Comparison of ENCODE assay signal across 20 mouse cellular contexts in genomic region chr4:33737337-33737736, GRCm38 (mm10).
DNase-seq lines count a peak whose midpoint lies in the region; ATAC-seq and TF ChIP-seq lines count a peak whose summit lies in the region.
"Had no signal": no experiment of that assay in that cellular context is flagged by ENCODE, and none has a peak within 500 bp of the region (broad histone marks: within the 10 kb centered on the region; RNA-seq: fewer than 3 reads in every experiment).

No protein-coding gene starts in this region.

- no peaks in the 10 kb centered on the region; the same call in 1 of the 2 replicates for H3K4me1 ChIP-seq in lung, postnatal 0 days (ENCODE audit: insufficient read depth, low read depth, low read length)
- H3K4me1 ChIP-seq: embryonic facial prominence, embryonic 15.5 days had no signal

- no peaks in the 10 kb centered on the region for H3K36me3 ChIP-seq in lung, postnatal 0 days (ENCODE audit: insufficient read depth, low read length)
- H3K36me3 ChIP-seq: embryonic facial prominence, embryonic 15.5 days; heart, embryonic 13.5 days; hindbrain, embryonic 15.5 days had no signal

- peak; percentile 45 for ATAC-seq in lung, postnatal 0 days

- H3K4me2 ChIP-seq in lung, postnatal 0 days (replicated peaks; ENCODE audit: low read depth, low read length): no peak overlapping the region
- H3K4me2 ChIP-seq: embryonic facial prominence, embryonic 15.5 days; hindbrain, embryonic 15.5 days had no signal

- peak overlapping the region; percentile 92 for H3K27ac ChIP-seq in layer of hippocampus, adult 2 months
- no peak overlapping the region for H3K27ac ChIP-seq in lung, postnatal 0 days (ENCODE audit: low read length)
- H3K27ac ChIP-seq: embryonic facial prominence, embryonic 15.5 days; gastrocnemius, adult 2 months; hindbrain, embryonic 15.5 days had no signal

- H3K4me3 ChIP-seq in layer of hippocampus, adult 2 months: no peak overlapping the region
- H3K4me3 ChIP-seq in lung, postnatal 0 days (ENCODE audit: low read depth, low read length): no peak overlapping the region
- H3K4me3 ChIP-seq: embryonic facial prominence, embryonic 15.5 days; erythroblast, embryonic 14.5 days; gastrocnemius, adult 2 months; heart, embryonic 13.5 days; hindbrain, embryonic 15.5 days had no signal

- H3K9me3 ChIP-seq in lung, postnatal 0 days (ENCODE audit: low read length): no peaks in the 10 kb centered on the region
- H3K9me3 ChIP-seq: embryonic facial prominence, embryonic 15.5 days; heart, embryonic 13.5 days; hindbrain, embryonic 15.5 days had no signal

- DNase-seq in layer of hippocampus, adult 2 months (ENCODE audit: low spot score in 2 of 2): no peak
- no peak for DNase-seq in layer of hippocampus, adult 9-11 months
- peak; percentile 79 for DNase-seq in lung, postnatal 0 days (ENCODE audit: low spot score)
- DNase-seq in lung, adult 18-20 months: no peak
- DNase-seq in lung, postnatal 36 days: peak; percentile 39
- DNase-seq in adrenal gland, postnatal 25 days: no peak
- DNase-seq: adrenal gland, adult 2 months; adrenal gland, postnatal 36 days; cerebellum, adult 11 months; cerebellum, adult 8-10 months; cerebellum, postnatal 14 days; embryo, embryonic 11 days; gastrocnemius, adult 2 months; gastrocnemius, postnatal 36 days; heart, postnatal 36 days had no signal

- TF ChIP-seq EP300 in lung, postnatal 0 days (IDR thresholded peaks at IDR 0.05): peak; percentile 54

- no peak for TF ChIP-seq CTCF in layer of hippocampus, adult 2 months (conservative IDR thresholded peaks at IDR 0.05)
- no peak for TF ChIP-seq CTCF in lung, postnatal 0 days (IDR thresholded peaks at IDR 0.05)

- no peaks in the 10 kb centered on the region for H3K27me3 ChIP-seq in lung, postnatal 0 days (replicated peaks; ENCODE audit: insufficient read depth, low read length)
- H3K27me3 ChIP-seq: CH12.LX; embryonic facial prominence, embryonic 15.5 days; heart, embryonic 13.5 days; hindbrain, embryonic 15.5 days had no signal

- 31% methylated on average over 1 of the region's 1 CpGs for WGBS in lung, postnatal 0 days

- H3K9ac ChIP-seq in lung, postnatal 0 days (replicated peaks; ENCODE audit: low read depth): no peak overlapping the region
- H3K9ac ChIP-seq: embryonic facial prominence, embryonic 15.5 days; heart, embryonic 13.5 days; hindbrain, embryonic 15.5 days had no signal

Comparison
In these comparisons a context has a peak if more than half of its experiments do, and no peak if none do; other contexts are left out.
1. DNase-seq: peak in lung, postnatal 0 days (single experiment) and lung, postnatal 36 days (single experiment); none in layer of hippocampus, adult 2 months (0 of 2), layer of hippocampus, adult 9-11 months (single experiment), lung, adult 18-20 months (0 of 2) and adrenal gland, postnatal 25 days (single experiment).